Mouse (Mus musculus) hematopoietic stem cell, adult 5-6 weeks (primary cell): ENCODE results near the gene Gm43552. TPM values are rescaled to one million over a fixed set of nuclear protein-coding genes. Genes with fewer than 3 reads are reported as not detected.
"Not testable (repeated sequence)": the region's sequence is repeated elsewhere in the genome, so short reads cannot be mapped to it uniquely, and the experiment has no call there.

Experiments used
- ATAC-seq, 2 experiments: fragments of 125-278 bp in 1 of 2; replicated peaks in 1 of 2; 2 replicates each; pipeline ENCODE4 v1.8.0; 2016 to 2017; ENCODE audit warnings: inconsistent platforms in 2 of 2, mild to moderate bottlenecking in 2 of 2, moderate number of reproducible peaks in 2 of 2, low read depth in 1 of 2, moderate TSS enrichment in 1 of 2; ENCODE audit not compliant: low FRiP score in 2 of 2, poor library complexity in 2 of 2, severe bottlenecking in 2 of 2, insufficient read depth in 1 of 2, low TSS enrichment in 1 of 2
- total RNA-seq: library from RNA; stranded (forward); fragments of 172-1452, 232-1000 nt; gene quantifications from 2 replicates; pipeline ENCODE4 v1.2.3, GENCODE M21; 2017

Gene Gm43552
- total RNA-seq, 1 experiment from 2014 or later = not detected

DNA sequence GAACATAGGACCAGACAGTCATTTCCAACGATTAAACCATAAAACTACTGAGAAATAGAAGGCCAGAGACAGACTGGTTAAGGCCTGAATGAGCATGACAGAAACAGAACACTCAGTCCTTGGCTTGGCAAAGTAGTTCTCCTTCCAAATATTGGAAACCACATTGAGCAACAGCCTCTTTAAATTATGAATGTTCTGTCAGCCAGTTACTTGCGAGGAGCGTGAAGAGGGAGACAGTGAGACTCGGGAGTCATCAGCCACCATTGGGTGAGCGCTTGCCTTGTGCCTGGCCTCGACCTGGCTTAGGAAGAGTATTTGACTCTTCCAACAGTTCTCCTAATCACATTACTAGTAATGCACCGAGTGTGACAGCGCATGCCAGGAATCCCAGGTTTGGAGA is 15.8 kb upstream of the Gm43552 start:
- no peak for ATAC-seq

- ATAC-seq = peak; percentile 37 to 75
These were observed 13.2 kb upstream of the Gm43552 start for GRCm38 (mm10) chr5:65505786-65506185.

DNA sequence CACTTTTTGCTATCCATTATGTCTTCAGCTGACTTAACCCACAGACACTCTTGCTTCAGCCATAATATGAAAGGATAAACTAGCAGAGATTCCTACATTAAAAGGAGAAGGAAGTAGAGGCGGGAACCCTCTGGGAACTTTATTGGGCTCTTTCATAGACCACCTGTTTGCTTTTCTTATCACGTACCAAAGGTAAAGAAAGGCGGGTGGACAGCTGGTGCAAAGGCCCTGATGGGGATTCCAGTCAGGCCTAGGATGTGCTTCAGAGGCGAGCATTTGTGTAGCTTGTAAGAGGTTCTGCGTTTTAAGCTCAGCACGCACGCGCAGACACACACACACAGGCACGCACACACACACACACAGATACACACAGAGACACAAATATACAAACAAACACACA is 8.8 kb upstream of the Gm43552 start:
- no peak for ATAC-seq

- no peak for ATAC-seq
These were observed 7.6 kb upstream of the Gm43552 start for GRCm38 (mm10) chr5:65500231-65500630.

DNA sequence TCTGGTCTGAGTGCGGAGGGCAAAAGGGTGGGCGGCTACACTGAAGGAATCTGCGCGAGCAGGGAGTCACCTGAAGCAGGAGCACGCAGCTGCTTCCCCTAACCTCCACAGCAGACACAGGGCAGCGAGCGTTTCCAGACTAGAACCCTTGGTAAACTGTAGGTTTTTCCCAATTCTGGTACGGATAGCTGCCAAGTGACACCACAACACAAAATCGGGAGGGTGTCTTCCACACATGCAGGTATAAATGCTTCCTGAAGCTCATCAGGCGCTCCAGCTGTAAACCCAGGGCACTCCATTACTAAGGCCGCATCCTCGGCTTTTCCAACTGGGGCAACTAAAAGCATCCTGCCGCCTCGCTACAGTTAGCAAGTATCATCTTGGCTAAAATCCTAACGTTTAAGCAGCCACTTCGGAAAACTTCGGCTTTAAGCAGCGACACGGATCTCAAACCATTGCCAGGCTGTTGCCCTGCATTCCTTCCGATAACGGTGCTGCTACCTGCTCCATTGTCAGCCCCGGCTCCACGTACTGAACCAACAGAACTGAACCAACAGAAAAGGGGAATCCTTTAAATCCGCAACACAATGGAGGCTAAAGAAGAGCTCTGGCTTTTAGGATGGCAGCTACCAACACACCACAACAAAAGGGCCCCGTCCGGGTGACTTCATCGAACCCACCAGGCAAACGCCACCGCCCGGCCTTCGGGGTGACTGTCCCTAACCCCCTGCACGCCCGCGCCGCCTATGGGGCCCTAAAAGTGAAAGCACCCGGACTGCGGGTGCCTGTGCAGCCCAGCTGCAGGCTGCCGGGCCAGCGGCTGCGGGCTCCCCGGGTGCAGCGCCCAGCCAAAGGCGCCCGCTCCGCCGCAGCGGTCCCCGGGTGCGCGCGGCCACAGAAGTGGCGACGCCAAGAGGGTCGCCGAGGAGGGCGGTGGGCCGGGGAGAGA is 592 bp downstream of the Gm43552 start:
- ATAC-seq = peak; percentile 32 to 49

DNA sequence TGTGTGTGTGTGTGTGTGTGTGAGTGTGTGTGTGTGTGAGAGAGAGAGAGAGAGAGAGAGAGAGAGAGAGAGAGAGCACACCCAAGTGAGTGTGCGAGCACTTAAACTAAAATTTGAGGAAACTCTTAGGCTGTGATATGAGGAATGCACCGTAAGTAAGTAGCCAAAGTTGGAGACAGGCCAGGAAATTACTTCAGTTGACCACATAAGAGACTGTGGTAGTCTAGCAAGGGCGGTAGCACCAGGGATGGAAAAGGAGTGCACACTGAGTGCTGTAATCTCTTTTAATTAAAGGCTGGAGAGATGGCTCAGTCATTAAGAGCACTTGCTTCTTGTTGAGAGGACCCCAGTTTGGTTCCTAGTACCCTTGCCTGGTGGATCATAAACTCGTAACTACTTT is 2.8 kb downstream of the Gm43552 start:
- peak; percentile 40 to 44 for ATAC-seq

DNA sequence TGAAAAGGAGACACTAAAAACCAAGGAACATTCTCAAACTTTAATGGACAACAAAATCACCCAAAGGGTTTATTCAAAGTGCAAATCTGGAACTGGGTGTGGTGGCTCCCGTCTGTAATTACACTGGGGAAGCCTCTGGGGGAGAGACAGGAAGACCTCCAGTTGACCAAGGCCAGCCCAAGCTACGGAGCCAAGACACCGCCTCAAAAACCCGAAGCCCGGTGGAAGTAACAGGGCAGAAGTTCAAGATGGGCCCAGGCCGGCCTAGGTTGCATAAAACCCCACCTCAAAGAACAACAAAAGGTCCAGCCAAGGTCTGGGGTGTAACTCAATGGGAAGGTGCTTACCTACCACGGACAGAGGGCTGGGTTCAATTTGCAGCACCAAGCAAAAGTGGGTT is 3.9 kb downstream of the Gm43552 start:
- no peak for ATAC-seq

DNA sequence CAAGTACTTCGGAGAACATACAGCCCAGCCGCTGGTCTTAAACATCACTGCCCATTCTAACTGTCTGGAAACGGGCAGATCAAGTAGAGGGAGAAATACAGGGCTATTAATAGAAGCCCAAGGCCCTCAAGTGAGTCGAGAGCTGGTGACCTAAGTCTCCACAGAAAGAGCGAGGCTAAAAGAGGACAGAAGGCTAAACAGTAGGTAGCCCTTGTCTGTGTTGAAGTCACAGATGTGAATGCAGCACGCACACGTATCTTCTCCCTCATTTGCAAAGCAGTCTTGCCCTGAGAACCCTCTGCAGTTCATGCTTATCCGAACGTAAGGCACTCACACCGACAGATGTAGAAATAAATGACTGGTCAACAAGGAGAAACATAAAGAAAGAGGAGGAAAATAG is 5.3 kb downstream of the Gm43552 start:
- ATAC-seq = no peak

GRCm38 (mm10) chr5:65486514-65486913 is 6.1 kb downstream of the Gm43552 start:
- no peak for ATAC-seq

DNA sequence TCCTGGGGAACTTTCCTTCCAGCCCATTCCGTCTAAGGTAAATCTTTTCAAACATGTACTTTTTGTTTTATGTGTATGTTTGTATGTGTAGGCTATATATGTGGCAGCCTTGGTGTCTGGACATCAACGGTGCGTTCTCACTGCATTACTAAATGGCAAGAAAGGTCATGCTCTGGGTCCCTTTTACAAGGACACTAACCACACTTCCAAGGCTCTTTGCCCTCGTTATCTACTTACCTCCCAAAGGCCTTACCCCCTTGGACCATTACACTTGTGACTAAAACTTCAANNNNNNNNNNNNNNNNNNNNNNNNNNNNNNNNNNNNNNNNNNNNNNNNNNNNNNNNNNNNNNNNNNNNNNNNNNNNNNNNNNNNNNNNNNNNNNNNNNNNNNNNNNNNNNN is 9.6 kb downstream of the Gm43552 start:
- ATAC-seq = no peak

DNA sequence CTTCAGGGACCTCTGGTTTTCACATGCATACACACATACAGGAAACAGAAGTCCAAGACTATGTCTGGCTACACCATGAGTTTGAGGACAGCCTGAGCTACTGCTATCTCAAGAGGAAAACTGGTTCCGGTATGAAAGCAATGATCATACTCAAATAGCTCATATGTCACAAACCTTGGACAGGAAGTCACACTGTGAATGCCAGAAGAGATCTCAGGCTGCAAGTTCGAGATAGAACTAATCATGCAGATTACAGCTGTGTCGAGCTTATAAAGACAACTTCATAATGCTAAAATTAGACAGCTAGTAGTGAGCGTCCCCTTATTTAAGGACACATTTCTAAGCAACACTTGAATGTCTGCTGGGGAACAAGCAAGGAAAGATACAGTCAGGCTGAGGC is 12.1 kb downstream of the Gm43552 start:
- peak in 1 of 2 experiments; percentile 22; a peak in 1 of 4 replicates for ATAC-seq

GRCm38 (mm10) chr5:65479681-65480445 is 12.8 kb downstream of the Gm43552 start:
- ATAC-seq = no peak

GRCm38 (mm10) chr5:65478224-65478623 is 14.4 kb downstream of the Gm43552 start:
- no peak for ATAC-seq

GRCm38 (mm10) chr5:65476739-65477138 is 15.9 kb downstream of the Gm43552 start:
- ATAC-seq = not testable (repeated sequence)

GRCm38 (mm10) chr5:65475806-65476205 is 16.8 kb downstream of the Gm43552 start:
- ATAC-seq = peak; percentile 24 to 39; a peak in 1 of 4 replicates

DNA sequence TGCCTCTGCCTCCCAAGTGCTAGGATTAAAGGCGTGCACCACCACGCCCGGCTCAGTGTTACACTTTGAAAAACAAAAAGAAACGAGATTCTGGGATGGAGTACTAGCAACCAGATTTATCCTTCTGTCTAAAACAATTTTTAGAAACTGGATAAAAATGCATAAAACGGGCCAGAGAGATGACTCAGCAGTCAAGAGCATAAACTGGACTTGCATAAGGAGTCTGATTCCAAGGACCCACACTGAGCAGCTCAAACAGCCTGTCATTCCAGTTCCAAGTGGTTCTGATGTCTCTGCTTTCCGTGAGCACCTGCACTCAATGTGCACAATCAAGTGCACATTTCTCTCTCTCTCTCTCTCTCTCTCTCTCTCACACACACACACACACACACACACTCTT is 22.9 kb downstream of the Gm43552 start:
- no peak for ATAC-seq

- ATAC-seq = no peak
These were observed 25.7 kb downstream of the Gm43552 start for GRCm38 (mm10) chr5:65466911-65467310.

DNA sequence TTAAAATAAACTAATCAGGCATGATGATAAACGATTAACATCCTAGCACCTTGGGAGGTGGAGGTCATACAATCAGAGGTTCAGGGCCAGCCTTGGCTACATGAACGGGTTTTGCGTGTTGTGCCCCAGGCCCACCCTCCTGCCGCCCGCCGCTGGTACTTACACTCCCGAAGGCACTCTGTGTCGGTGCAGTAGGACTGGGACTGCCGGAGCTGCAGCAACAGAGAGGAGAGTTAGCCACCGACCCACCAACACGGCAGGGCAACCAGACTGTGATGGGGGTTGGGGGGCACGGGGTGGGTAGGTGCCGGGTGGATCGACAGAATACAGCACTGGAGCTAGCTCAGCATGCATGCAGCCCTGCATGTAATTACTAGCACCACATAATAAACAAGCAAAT is 32.3 kb downstream of the Gm43552 start:
- no peak for ATAC-seq
